Mouse (Mus musculus) liver, postnatal 0 days (tissue): ENCODE measurements at regions not wholly inside any gene's neighbourhood (a gene's known extent, or its start where the extent isn't known, plus 50 kb on each side); places are given as distances from the start of the nearest gene placed in this dataset.

Experiments used
- ATAC-seq: fragments of 200-750 bp; cut with Nextera tagmentation; 2 replicates; pipeline ENCODE4 v1.8.0; 2017; ENCODE audit warnings: mild to moderate bottlenecking, moderate library complexity
- DNase-seq: peaks from one replicate; pipeline ENCODE4 v3.0.0-alpha.2; 2016
- H3K27ac ChIP-seq: fragments of 300-500 bp; sonication (generic); 2 replicates; pipeline ENCODE4 v1.5.1; 2014; ENCODE audit warnings: antibody characterized with exemption, moderate library complexity, mild to moderate bottlenecking, low read depth
- H3K27me3 ChIP-seq: fragments of 300-500 bp; sonication (generic); 2 replicates; pipeline ENCODE4 v1.6.1; 2014; ENCODE audit warnings: low read length, control low read depth, mixed read lengths; ENCODE audit not compliant: insufficient read depth
- H3K36me3 ChIP-seq: fragments of 300-500 bp; sonication (generic); replicated peaks from 2 replicates; pipeline ENCODE4 v1.6.1; 2014; ENCODE audit warnings: mild to moderate bottlenecking, control low read depth, low read length, moderate library complexity, mixed read lengths; ENCODE audit not compliant: insufficient read depth
- H3K4me1 ChIP-seq: fragments of 300-500 bp; sonication (generic); 2 replicates; pipeline ENCODE4 v1.6.1; 2014; ENCODE audit warnings: antibody characterized with exemption, mild to moderate bottlenecking, control low read depth; ENCODE audit not compliant: insufficient read depth
- H3K4me2 ChIP-seq: fragments of 300-500 bp; sonication (generic); 2 replicates; pipeline ENCODE4 v1.6.1; 2014; ENCODE audit warnings: low read depth, mild to moderate bottlenecking, low read length, moderate library complexity, mixed read lengths
- H3K4me3 ChIP-seq: fragments of 300-500 bp; sonication (generic); 2 replicates; pipeline ENCODE4 v1.5.1; 2014; ENCODE audit warnings: low read depth, low read length
- H3K9ac ChIP-seq: fragments of 300-500 bp; sonication (generic); replicated peaks from 2 replicates; pipeline ENCODE4 v1.6.1; 2014; ENCODE audit warnings: mild to moderate bottlenecking, moderate library complexity
- H3K9me3 ChIP-seq: fragments of 300-500 bp; sonication (generic); 2 replicates; pipeline ENCODE4 v1.6.1; 2016; ENCODE audit warnings: mild to moderate bottlenecking, control low read depth, low read length, mixed read lengths
- CTCF ChIP-seq: sonication (generic); IDR thresholded peaks from 2 replicates; pipeline ENCODE4 v1.5.1; 2016; ENCODE audit warnings: antibody characterized with exemption, low read depth
- EP300 ChIP-seq: IDR thresholded peaks from 2 replicates; pipeline ENCODE4 v1.6.1; 2016; ENCODE audit warnings: antibody characterized with exemption, low read depth, mild to moderate bottlenecking
- WGBS: fragments of 180-500 bp; shearing (Covaris S2); extraction: QIAGEN DNeasy Blood & Tissue Kit; methylation state at CpG from one replicate; pipeline ENCODE4 v1.1.7; 2014; ENCODE audit not compliant: insufficient replicate concordance; 5-methylcytosine and 5-hydroxymethylcytosine counted together

GRCm38 (mm10) chr3:4976344-4976743 lies 774.3 kb upstream of the Gm8797 start:
- DNase-seq (no peak), ATAC-seq (no peak)
- TF ChIP-seq EP300 (no peak), CTCF (no peak)
- no peak overlapping the region for H3K4me3 ChIP-seq
- no peak overlapping the region for H3K9ac ChIP-seq
- WGBS, result 70% methylated on average over 1 of the region's 1 CpGs
- H3K9me3 ChIP-seq, result no peaks in the 10 kb centered on the region
- H3K4me1 ChIP-seq, result no peaks in the 10 kb centered on the region
- H3K27ac ChIP-seq, result no peak overlapping the region
- H3K27me3 ChIP-seq, result no peaks in the 10 kb centered on the region
- no peaks in the 10 kb centered on the region for H3K36me3 ChIP-seq
- no peak overlapping the region for H3K4me2 ChIP-seq

DNA sequence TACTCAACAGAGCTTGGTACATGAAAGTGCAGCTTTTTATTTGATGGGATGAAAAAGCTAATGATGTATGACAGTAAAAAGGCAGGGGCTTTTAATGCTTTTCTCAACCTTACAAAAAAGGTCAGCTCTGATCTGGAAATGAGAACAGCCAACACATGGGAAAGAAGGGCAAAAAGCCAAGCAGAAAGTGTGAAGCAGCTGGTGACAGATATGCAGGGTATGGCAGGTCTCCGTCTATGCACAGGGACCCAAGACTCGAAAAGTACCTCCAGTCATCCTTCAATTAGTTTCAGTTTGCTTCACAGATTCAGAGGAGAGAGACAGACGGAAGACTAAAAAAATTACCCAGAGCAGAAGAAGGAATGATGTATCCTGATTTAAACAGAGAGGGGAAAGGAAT lies 732.9 kb upstream of the Gm8797 start:
- no peak overlapping the region for H3K4me2 ChIP-seq
- no peak for ATAC-seq
- H3K4me3 ChIP-seq, result no peak overlapping the region
- TF ChIP-seq EP300 (no peak), CTCF (no peak)
- no peaks in the 10 kb centered on the region for H3K9me3 ChIP-seq
- H3K36me3 ChIP-seq, result no peaks in the 10 kb centered on the region
- no peak for DNase-seq
- no peaks in the 10 kb centered on the region for H3K27me3 ChIP-seq
- H3K4me1 ChIP-seq, result no peaks in the 10 kb centered on the region
- no peak overlapping the region for H3K9ac ChIP-seq
- WGBS, result 66% methylated on average over 3 of the region's 3 CpGs
- no peak overlapping the region for H3K27ac ChIP-seq
